Mouse (Mus musculus): Measurements from ENCODE around the gene Trim71. TPM values are rescaled to one million over a fixed set of nuclear protein-coding genes. Genes with fewer than 3 reads are reported as not detected.

The Trim71 gene
- total and polyA plus RNA-seq, 2 experiments from 2014 or later, result 0.13 to 0.19 TPM

DNA sequence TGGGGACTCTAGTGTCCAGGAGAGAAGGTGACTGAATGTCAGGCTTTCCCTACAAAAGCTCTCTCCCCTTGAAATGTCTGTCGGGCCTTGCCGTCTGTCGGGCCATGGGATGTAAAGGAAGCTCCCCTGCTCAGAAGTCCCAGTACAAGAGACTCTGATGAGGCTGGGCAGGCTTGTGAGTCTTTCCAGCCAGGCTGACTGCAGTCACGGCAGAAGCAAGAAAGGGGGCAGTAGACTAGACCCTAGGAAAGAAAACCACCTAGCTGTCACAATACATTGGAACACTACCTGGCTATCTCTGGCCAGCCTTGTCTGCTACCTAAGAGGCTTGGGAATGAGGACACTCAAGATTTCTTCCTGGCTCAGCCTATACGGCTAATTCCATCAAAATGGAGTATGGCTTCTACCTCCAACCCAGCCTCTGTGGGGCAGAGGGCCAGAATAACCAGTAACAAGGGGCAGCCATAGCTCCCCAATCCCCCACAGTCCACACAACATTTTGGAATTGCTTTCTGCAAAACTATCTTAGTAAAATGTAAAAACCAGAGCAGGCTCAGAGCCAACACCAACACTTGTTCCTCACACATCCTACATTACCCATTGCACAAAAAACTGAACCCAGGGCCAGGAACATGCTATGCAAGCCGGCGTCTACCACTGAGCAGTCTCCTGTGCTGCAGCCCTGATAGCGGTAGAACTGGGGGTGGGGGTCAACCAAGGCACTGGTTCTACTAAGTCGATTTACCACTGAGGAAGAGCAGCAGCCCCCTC is 29.2 kb downstream of the Trim71 start:
- Histone ChIP-seq H3K36me3 (ENCODE audit: insufficient read depth) (no peaks in the 10 kb centered on the region), H3K4me1 (ENCODE audit: insufficient read depth) (no peaks in the 10 kb centered on the region), H3K27me3 (ENCODE audit: insufficient read depth, low read length) (no peaks in the 10 kb centered on the region), H3K9ac (no peak overlapping the region), H3K4me2 (ENCODE audit: low read depth) (no peak overlapping the region), H3K4me3 (ENCODE audit: low read depth, low read length) (no peak overlapping the region), H3K27ac (ENCODE audit: low read depth, low read length) (no peak overlapping the region), H3K9me3 (ENCODE audit: low read length) (no peaks in the 10 kb centered on the region)
- ATAC-seq (no peak), DNase-seq (no peak)
- no peak; the same call in 1 of the 2 replicates for TF ChIP-seq CTCF (IDR thresholded peaks at IDR 0.05; ENCODE audit: low read depth)
- 84% methylated on average over 9 of the region's 9 CpGs for WGBS

DNA sequence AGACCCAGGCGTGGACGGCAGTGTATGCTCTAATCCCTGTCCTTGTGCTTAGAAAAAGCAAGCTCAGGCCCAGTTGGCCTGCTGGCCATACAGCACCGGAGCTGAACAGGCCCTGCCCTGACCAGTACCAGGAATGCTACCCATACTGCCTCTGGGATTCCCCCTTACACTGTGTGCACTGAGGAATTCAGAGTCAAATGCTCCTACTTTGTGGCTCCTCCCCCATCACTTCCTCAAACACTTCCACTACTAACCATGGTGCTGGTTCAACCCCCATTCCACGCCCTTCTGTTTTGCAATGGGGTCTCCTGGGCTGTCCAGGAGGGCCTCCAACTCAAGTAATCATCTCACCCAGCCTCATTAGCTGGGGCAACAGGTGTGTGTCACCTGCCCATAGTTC is 30.3 kb downstream of the Trim71 start:
- DNase-seq (no peak), ATAC-seq (no peak)
- Histone ChIP-seq H3K9me3 (ENCODE audit: low read length) (no peaks in the 10 kb centered on the region), H3K36me3 (ENCODE audit: insufficient read depth) (no peaks in the 10 kb centered on the region), H3K4me2 (ENCODE audit: low read depth) (no peak overlapping the region), H3K27me3 (ENCODE audit: insufficient read depth, low read length) (no peaks in the 10 kb centered on the region), H3K4me1 (ENCODE audit: insufficient read depth) (no peaks in the 10 kb centered on the region), H3K9ac (no peak overlapping the region), H3K27ac (ENCODE audit: low read depth, low read length) (no peak overlapping the region), H3K4me3 (ENCODE audit: low read depth, low read length) (no peak overlapping the region)
- WGBS, result 77% methylated on average over 4 of the region's 4 CpGs
- no peak for TF ChIP-seq CTCF (IDR thresholded peaks at IDR 0.05; ENCODE audit: low read depth)

DNA sequence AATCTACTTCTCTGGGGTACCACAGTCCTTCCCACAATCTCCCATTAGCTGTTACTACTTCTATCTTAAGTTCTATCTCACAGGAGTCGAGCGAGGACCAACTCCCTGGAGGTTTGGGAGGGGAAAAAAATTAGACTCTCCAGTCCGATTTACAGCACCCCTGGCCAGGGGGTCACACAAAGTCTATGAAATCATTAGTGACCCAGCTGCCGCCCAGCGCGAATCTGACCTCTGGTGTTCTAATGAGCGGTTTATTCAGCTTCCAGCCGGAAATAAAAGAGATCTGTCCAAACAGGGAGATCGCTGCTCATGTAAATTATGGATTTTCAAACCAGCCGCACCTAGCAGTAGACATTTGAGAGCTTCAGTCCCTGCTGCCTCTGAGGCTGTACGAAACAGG is 32.9 kb downstream of the Trim71 start:
- WGBS, result 33% methylated on average over 11 of the region's 11 CpGs
- no peak for TF ChIP-seq CTCF (IDR thresholded peaks at IDR 0.05; ENCODE audit: low read depth)
- H3K4me3 ChIP-seq (ENCODE audit: low read depth, low read length), result no peak overlapping the region
- no peaks in the 10 kb centered on the region; the same call in 1 of the 2 replicates for H3K27me3 ChIP-seq (ENCODE audit: insufficient read depth, low read length)
- H3K4me2 ChIP-seq (ENCODE audit: low read depth), result no peak overlapping the region
- H3K9me3 ChIP-seq (ENCODE audit: low read length), result no peaks in the 10 kb centered on the region
- DNase-seq, result no peak
- no peaks in the 10 kb centered on the region for H3K4me1 ChIP-seq (ENCODE audit: insufficient read depth)
- no peaks in the 10 kb centered on the region for H3K36me3 ChIP-seq (ENCODE audit: insufficient read depth)
- no peak for ATAC-seq
- H3K9ac ChIP-seq, result no peak overlapping the region
- no peak overlapping the region for H3K27ac ChIP-seq (ENCODE audit: low read depth, low read length)

DNA sequence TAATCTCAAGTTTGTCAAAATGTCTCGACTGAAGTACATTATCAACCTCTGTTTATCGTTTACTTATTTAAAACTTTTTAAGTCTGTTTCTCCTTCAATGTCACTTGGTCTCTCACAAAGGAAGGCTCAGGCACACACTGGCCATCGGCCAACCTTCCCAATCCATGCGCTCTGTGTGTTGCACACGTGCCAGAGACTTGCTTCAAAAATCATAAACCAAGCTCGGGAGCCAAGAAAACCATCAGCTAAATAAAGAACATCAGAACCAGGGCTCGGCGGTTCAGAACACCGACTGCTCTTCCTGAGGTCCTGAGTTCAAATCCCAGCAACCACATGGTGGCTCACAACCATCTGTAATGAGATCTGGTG is 35.5 kb downstream of the Trim71 start:
- ATAC-seq (no peak), DNase-seq (peak; percentile 51)
- no peak overlapping the region for H3K4me2 ChIP-seq (ENCODE audit: low read depth)
- H3K27me3 ChIP-seq (ENCODE audit: insufficient read depth, low read length), result no peaks in the 10 kb centered on the region; the same call in 1 of the 2 replicates
- no peaks in the 10 kb centered on the region for H3K4me1 ChIP-seq (ENCODE audit: insufficient read depth)
- TF ChIP-seq CTCF (IDR thresholded peaks at IDR 0.05; ENCODE audit: low read depth), result no peak
- H3K4me3 ChIP-seq (ENCODE audit: low read depth, low read length), result no peak overlapping the region
- H3K27ac ChIP-seq (ENCODE audit: low read depth, low read length), result no peak overlapping the region
- no peaks in the 10 kb centered on the region for H3K36me3 ChIP-seq (ENCODE audit: insufficient read depth)
- H3K9me3 ChIP-seq (ENCODE audit: low read length), result no peaks in the 10 kb centered on the region
- no peak overlapping the region for H3K9ac ChIP-seq
- 24% methylated on average over 9 of the region's 9 CpGs for WGBS

DNA sequence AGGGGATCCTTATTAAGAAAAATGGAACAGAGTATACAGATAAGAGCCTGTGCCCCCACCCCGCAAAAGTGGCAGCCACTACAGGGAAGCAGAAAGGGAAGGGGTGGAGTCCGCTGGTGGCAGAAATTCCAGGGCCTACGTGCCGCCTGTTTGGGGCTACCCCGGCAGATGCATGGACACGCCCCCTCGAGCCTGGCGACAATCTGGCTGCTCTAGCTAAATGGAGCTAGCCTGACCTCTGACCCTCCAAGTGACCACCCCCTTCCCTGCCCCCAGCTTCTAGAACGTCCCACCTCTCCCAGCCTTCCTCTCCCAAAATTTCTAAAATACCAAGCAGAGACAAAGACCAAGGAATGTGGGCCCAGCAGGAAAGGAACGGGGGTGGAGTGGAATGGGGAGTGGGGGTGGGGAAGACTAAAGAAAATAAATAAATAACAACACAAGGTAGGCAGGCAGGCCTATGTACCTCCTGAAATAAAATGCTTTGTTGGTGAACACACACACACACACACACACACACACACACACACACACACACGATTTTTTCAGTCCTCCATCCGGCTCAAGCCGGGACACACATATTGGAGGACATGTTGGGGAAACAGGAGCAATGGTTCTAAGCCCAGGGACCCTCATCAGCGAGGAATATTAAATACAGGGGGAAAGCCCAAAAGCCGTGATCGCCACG is 36.0 kb downstream of the Trim71 start:
- Histone ChIP-seq H3K4me3 (ENCODE audit: low read depth, low read length) (no peak overlapping the region), H3K9me3 (ENCODE audit: low read length) (no peaks in the 10 kb centered on the region), H3K4me1 (ENCODE audit: insufficient read depth) (no peaks in the 10 kb centered on the region), H3K4me2 (ENCODE audit: low read depth) (no peak overlapping the region), H3K36me3 (ENCODE audit: insufficient read depth) (no peaks in the 10 kb centered on the region), H3K9ac (no peak overlapping the region), H3K27me3 (ENCODE audit: insufficient read depth, low read length) (no peaks in the 10 kb centered on the region; the same call in 1 of the 2 replicates), H3K27ac (ENCODE audit: low read depth, low read length) (no peak overlapping the region)
- DNase-seq (no peak), ATAC-seq (no peak)
- no peak for TF ChIP-seq CTCF (IDR thresholded peaks at IDR 0.05; ENCODE audit: low read depth)
- WGBS, result 13% methylated on average over 17 of the region's 17 CpGs

DNA sequence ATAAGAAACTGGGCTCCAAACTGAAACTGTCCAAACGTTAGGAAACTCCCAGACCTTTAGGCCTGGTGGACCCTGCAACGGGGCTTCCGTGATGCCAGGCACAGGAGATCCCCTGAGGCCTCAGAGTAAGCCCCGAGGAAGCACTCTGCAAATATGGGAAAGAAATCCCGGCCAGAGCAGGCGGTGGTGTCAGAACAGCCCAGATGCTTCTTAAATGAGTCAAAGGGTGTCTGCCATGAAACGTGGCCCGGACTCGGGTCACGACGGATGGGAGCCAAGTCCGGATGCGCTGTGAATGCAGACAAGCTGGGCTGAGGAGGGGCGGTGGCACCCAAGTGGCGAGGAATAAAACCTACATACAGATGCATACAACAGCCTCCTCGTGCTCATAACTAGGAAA is 37.1 kb downstream of the Trim71 start:
- Histone ChIP-seq H3K4me2 (ENCODE audit: low read depth) (no peak overlapping the region), H3K9ac (no peak overlapping the region), H3K36me3 (ENCODE audit: insufficient read depth) (no peaks in the 10 kb centered on the region), H3K27me3 (ENCODE audit: insufficient read depth, low read length) (no peaks in the 10 kb centered on the region; the same call in 1 of the 2 replicates), H3K4me1 (ENCODE audit: insufficient read depth) (no peaks in the 10 kb centered on the region), H3K9me3 (ENCODE audit: low read length) (no peaks in the 10 kb centered on the region), H3K27ac (ENCODE audit: low read depth, low read length) (no peak overlapping the region), H3K4me3 (ENCODE audit: low read depth, low read length) (no peak overlapping the region)
- ATAC-seq, result no peak
- no peak for DNase-seq
- WGBS, result 7% methylated on average over 16 of the region's 16 CpGs
- no peak for TF ChIP-seq CTCF (IDR thresholded peaks at IDR 0.05; ENCODE audit: low read depth)

DNA sequence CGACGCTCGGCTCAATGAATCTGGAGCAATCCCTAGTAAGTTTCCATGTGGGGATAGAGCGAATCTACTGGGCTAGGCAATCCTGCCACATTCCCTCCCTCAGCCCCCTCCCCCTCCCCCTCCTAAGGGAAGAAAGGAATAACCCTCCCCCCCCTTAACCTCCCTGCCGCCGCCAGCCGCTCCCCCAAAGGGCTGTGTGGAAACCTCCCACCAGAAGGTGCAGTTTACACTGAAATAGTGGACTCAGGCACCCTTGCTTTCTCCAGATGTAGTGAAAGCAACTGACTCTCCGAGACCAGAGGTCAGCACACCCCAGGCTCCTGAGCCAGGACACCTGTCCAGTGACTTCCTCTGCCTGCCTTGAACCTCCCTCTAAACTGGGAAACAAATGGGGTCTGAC is 37.6 kb downstream of the Trim71 start:
- no peak overlapping the region for H3K4me2 ChIP-seq (ENCODE audit: low read depth)
- 16% methylated on average over 8 of the region's 8 CpGs for WGBS
- no peak overlapping the region for H3K9ac ChIP-seq
- H3K4me1 ChIP-seq (ENCODE audit: insufficient read depth), result no peaks in the 10 kb centered on the region
- DNase-seq, result no peak
- no peak for TF ChIP-seq CTCF (IDR thresholded peaks at IDR 0.05; ENCODE audit: low read depth)
- no peak overlapping the region for H3K27ac ChIP-seq (ENCODE audit: low read depth, low read length)
- H3K36me3 ChIP-seq (ENCODE audit: insufficient read depth), result no peaks in the 10 kb centered on the region
- ATAC-seq, result no peak
- H3K27me3 ChIP-seq (ENCODE audit: insufficient read depth, low read length), result no peaks in the 10 kb centered on the region; the same call in 1 of the 2 replicates
- no peaks in the 10 kb centered on the region for H3K9me3 ChIP-seq (ENCODE audit: low read length)
- no peak overlapping the region for H3K4me3 ChIP-seq (ENCODE audit: low read depth, low read length)

Data from forebrain, postnatal 0 days (tissue).